Mouse (Mus musculus) adrenal gland, adult 18-20 months (tissue): ENCODE results near the gene Creb5. TPM values are rescaled to one million over a fixed set of nuclear protein-coding genes. Genes with fewer than 3 reads are reported as not detected.

Source experiments
- DNase-seq, 2 experiments: peaks; one replicate each; pipeline ENCODE4 v3.0.0; 2021 to 2022; ENCODE audit warnings: low spot score in 2 of 2
- total RNA-seq, 2 experiments: library from RNA; stranded (reverse); gene quantifications; 1 replicate in 1 of 2; 2 replicates in 1 of 2; pipeline ENCODE4 v1.2.3; 2021

Creb5 gene
- total RNA-seq, 2 experiments from 2014 or later, result 1.5 to 3.2 TPM

- DNase-seq, result no peak
These were observed 401.9 kb downstream of the Creb5 start for GRCm38 (mm10) chr6:53688762-53689477.

GRCm38 (mm10) chr6:53691006-53691405, 403.9 kb downstream of the Creb5 start:
- no peak for DNase-seq

- DNase-seq, result no peak
These were observed 408.1 kb downstream of the Creb5 start for GRCm38 (mm10) chr6:53695216-53695615.

- DNase-seq, result no peak
These were observed 409.4 kb downstream of the Creb5 start for GRCm38 (mm10) chr6:53696471-53696870.

GRCm38 (mm10) chr6:53696921-53697320, 409.9 kb downstream of the Creb5 start:
- DNase-seq, result no peak

- DNase-seq, result no peak
These were observed 411.2 kb downstream of the Creb5 start for GRCm38 (mm10) chr6:53698128-53698749.

GRCm38 (mm10) chr6:53704440-53704839, 417.4 kb downstream of the Creb5 start:
- DNase-seq, result peak in 1 of 2 experiments; percentile 18

GRCm38 (mm10) chr6:53706604-53707330, 419.7 kb downstream of the Creb5 start:
- DNase-seq, result no peak

GRCm38 (mm10) chr6:53707795-53708194, 420.7 kb downstream of the Creb5 start:
- DNase-seq, result no peak

GRCm38 (mm10) chr6:53709694-53710442, 422.8 kb downstream of the Creb5 start:
- no peak for DNase-seq

GRCm38 (mm10) chr6:53710560-53710959, 423.5 kb downstream of the Creb5 start:
- no peak for DNase-seq

- DNase-seq, result no peak
These were observed 426.1 kb downstream of the Creb5 start for GRCm38 (mm10) chr6:53713152-53713551.

- no peak for DNase-seq
These were observed 427.8 kb downstream of the Creb5 start for GRCm38 (mm10) chr6:53714908-53715321.

- DNase-seq, result no peak
These were observed 428.9 kb downstream of the Creb5 start for GRCm38 (mm10) chr6:53716013-53716412.

GRCm38 (mm10) chr6:53720009-53720408, 432.9 kb downstream of the Creb5 start:
- no peak for DNase-seq

GRCm38 (mm10) chr6:53721595-53721994, 434.5 kb downstream of the Creb5 start:
- peak; percentile 70 to 75 for DNase-seq

GRCm38 (mm10) chr6:53722694-53723093, 435.6 kb downstream of the Creb5 start:
- DNase-seq, result no peak

GRCm38 (mm10) chr6:53730487-53730886, 443.4 kb downstream of the Creb5 start:
- no peak for DNase-seq

- no peak for DNase-seq
These were observed 444.0 kb downstream of the Creb5 start for GRCm38 (mm10) chr6:53730996-53731485.

GRCm38 (mm10) chr6:53733546-53733945, 446.5 kb downstream of the Creb5 start:
- DNase-seq, result no peak

GRCm38 (mm10) chr6:53733999-53734398, 446.9 kb downstream of the Creb5 start:
- DNase-seq, result no peak
